Mouse (Mus musculus): ENCODE results near the gene Fmo2. TPM values are rescaled to one million over a fixed set of nuclear protein-coding genes. Genes with fewer than 3 reads are reported as not detected.

Fmo2 gene
- 36.1 and 53.8 TPM in 2 replicates for total RNA-seq (2021)
- long read RNA-seq, experiment 1, full-length matches to known transcripts = 3 of 6 reads
- long read RNA-seq, experiment 1, partial matches to known transcripts = 0 of 6 reads
- long read RNA-seq, experiment 1, other reads (novel, unspliced or antisense) = 3 of 6 reads
- long read RNA-seq, experiment 2, full-length matches to known transcripts = 5 of 12 reads
- long read RNA-seq, experiment 2, partial matches to known transcripts = 0 of 12 reads
- long read RNA-seq, experiment 2, other reads (novel, unspliced or antisense) = 7 of 12 reads

- DNase-seq = peak; percentile 24
These were observed at the start of gene Fmo2 for GRCm38 (mm10) chr1:162897838-162898811. TSS of gene Fmo2 (minus strand) at chr1:162898726.

- no peak for DNase-seq
These were observed 49.4 kb upstream of the Fmo2 start for GRCm38 (mm10) chr1:162947934-162948333.

GRCm38 (mm10) chr1:162946837-162947558, 48.5 kb upstream of the Fmo2 start:
- DNase-seq = no peak

GRCm38 (mm10) chr1:162943700-162944099, 45.2 kb upstream of the Fmo2 start:
- no peak for DNase-seq

- DNase-seq = peak; percentile 27
These were observed 40.3 kb upstream of the Fmo2 start for GRCm38 (mm10) chr1:162938696-162939351.

- no peak for DNase-seq
These were observed 39.6 kb upstream of the Fmo2 start for GRCm38 (mm10) chr1:162937970-162938695.

- no peak for DNase-seq
These were observed 38.9 kb upstream of the Fmo2 start, which contains the start of gene Fmo6 for GRCm38 (mm10) chr1:162937415-162937814. TSS of gene Fmo6 (minus strand) at chr1:162937515.

- DNase-seq = no peak
These were observed 36.0 kb upstream of the Fmo2 start for GRCm38 (mm10) chr1:162934374-162935012.

GRCm38 (mm10) chr1:162932386-162932785, 33.9 kb upstream of the Fmo2 start:
- no peak for DNase-seq

- DNase-seq = no peak
These were observed 33.4 kb upstream of the Fmo2 start for GRCm38 (mm10) chr1:162931880-162932279.

GRCm38 (mm10) chr1:162931310-162931875, 32.9 kb upstream of the Fmo2 start:
- no peak for DNase-seq

GRCm38 (mm10) chr1:162930631-162931030, 32.1 kb upstream of the Fmo2 start:
- no peak for DNase-seq

- no peak for DNase-seq
These were observed 30.6 kb upstream of the Fmo2 start for GRCm38 (mm10) chr1:162929146-162929545.

- DNase-seq = no peak
These were observed 26.6 kb upstream of the Fmo2 start for GRCm38 (mm10) chr1:162925121-162925520.

GRCm38 (mm10) chr1:162916661-162917060, 18.1 kb upstream of the Fmo2 start:
- DNase-seq = no peak

GRCm38 (mm10) chr1:162914932-162915556, 16.5 kb upstream of the Fmo2 start:
- no peak for DNase-seq

GRCm38 (mm10) chr1:162912085-162912484, 13.6 kb upstream of the Fmo2 start:
- no peak for DNase-seq

- no peak for DNase-seq
These were observed 3.4 kb upstream of the Fmo2 start for GRCm38 (mm10) chr1:162901879-162902278.

GRCm38 (mm10) chr1:162895900-162896299, 2.6 kb downstream of the Fmo2 start:
- DNase-seq = peak; percentile 82

GRCm38 (mm10) chr1:162893014-162893413, 5.5 kb downstream of the Fmo2 start:
- DNase-seq = no peak
